Mouse (Mus musculus): Measurements from ENCODE around the gene Slc16a14.

DNA sequence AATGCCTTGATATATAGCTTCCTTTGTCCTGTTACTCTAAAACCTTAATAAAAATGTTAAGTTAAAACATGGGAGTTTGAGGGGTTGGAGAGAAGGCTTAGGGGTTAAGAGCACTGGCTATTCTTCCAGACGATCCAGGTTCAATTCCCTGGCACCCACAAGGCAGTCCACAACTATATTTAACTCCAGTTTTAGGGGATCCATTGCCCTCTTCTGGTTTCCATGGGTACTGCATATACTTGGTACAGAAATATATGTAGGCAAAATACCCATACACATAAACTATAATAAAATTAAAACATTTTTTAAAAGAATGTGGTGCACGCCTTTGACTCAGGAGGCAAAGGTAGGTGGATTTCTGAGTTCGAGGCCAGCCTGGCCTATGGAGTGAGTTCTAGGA lies 49.8 kb downstream of the Slc16a14 start:
- TF ChIP-seq ZC3H11A (IDR thresholded peaks at IDR 0.05; ENCODE audit: borderline replicate concordance, low read depth, low read length) = peak; percentile 31; the same call in 1 of the 2 replicates
- TF ChIP-seq CHD2 (IDR thresholded peaks at IDR 0.05; ENCODE audit: low read depth, low read length) = no peak
- no peak for TF ChIP-seq MAFK (IDR thresholded peaks at IDR 0.05; ENCODE audit: insufficient read depth, low read depth, low read length)
- no peak for TF ChIP-seq ZNF384 (IDR thresholded peaks at IDR 0.05; ENCODE audit: low read depth, low read length)
